ENCODE assay signal across 12 mouse cellular contexts in the genomic region with DNA sequence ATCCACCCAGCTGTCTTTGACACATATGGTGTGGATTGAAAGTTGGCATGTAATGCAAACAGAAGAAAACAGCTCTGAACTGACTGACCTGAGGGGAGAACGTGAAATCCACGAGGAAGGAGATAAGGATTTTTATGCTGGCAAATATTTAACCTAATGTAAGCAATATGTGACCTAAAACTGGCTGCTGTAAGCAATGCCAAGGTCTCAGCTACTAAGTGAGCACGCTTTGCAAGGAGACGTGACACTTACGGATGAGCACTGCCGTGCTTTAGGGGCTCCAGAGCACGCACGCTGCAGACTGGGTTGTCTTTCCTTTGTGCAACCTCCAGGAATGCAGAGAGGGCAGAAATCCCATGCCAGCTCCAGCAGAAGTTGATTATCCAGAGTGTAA. TPM values are rescaled to one million over a fixed set of nuclear protein-coding genes. Genes with fewer than 3 reads are reported as not detected.
DNase-seq lines count a peak whose midpoint lies in the region; ATAC-seq lines count a peak whose summit lies in the region.
"Had no signal": no experiment of that assay in that cellular context is flagged by ENCODE, and none has a peak within 500 bp of the region (broad histone marks: within the 10 kb centered on the region; RNA-seq: fewer than 3 reads in every experiment).

No protein-coding gene starts in this region.

- peak overlapping the region; percentile 19 for H3K4me2 ChIP-seq in heart, embryonic 15.5 days
- H3K4me2 ChIP-seq in neural tube, embryonic 15.5 days, result no peak overlapping the region
- H3K4me2 ChIP-seq in liver, embryonic 16.5 days (ENCODE audit: low read depth, low read length), result peak overlapping the region; percentile 42; the same call in 1 of the 2 replicates

- H3K4me3 ChIP-seq in heart, embryonic 15.5 days, result no peak overlapping the region
- no peak overlapping the region for H3K4me3 ChIP-seq in neural tube, embryonic 15.5 days (replicated peaks)
- no peak overlapping the region for H3K4me3 ChIP-seq in liver, embryonic 16.5 days (ENCODE audit: low read depth, low read length)

- no peaks in the 10 kb centered on the region for H3K27me3 ChIP-seq in heart, embryonic 15.5 days
- no peaks in the 10 kb centered on the region for H3K27me3 ChIP-seq in neural tube, embryonic 15.5 days (replicated peaks)
- H3K27me3 ChIP-seq in liver, embryonic 16.5 days (ENCODE audit: control insufficient read depth, insufficient read depth, low read depth, low read length), result no peaks in the 10 kb centered on the region
- H3K27me3 ChIP-seq: CH12.LX had no signal

- intact Hi-C loops in heart, postnatal 36 days (cut with DNase I), result no loop called here

- no peak overlapping the region for H3K27ac ChIP-seq in heart, embryonic 15.5 days
- no peak overlapping the region for H3K27ac ChIP-seq in neural tube, embryonic 15.5 days (replicated peaks)
- H3K27ac ChIP-seq in liver, embryonic 16.5 days (ENCODE audit: low read length), result peak overlapping the region; percentile 22; the same call in 1 of the 2 replicates

- WGBS in heart, embryonic 15.5 days, result 39% methylated on average over 8 of the region's 8 CpGs
- 54% methylated on average over 8 of the region's 8 CpGs for WGBS in neural tube, embryonic 15.5 days
- WGBS in liver, embryonic 16.5 days (ENCODE audit: insufficient replicate concordance), result 56% methylated on average over 8 of the region's 8 CpGs

- H3K9ac ChIP-seq in heart, embryonic 15.5 days, result no peak overlapping the region
- H3K9ac ChIP-seq in neural tube, embryonic 15.5 days (replicated peaks), result no peak overlapping the region
- no peak overlapping the region for H3K9ac ChIP-seq in liver, embryonic 16.5 days (ENCODE audit: low read depth, low read length)

- no peaks in the 10 kb centered on the region for H3K36me3 ChIP-seq in heart, embryonic 15.5 days
- H3K36me3 ChIP-seq in neural tube, embryonic 15.5 days, result no peaks in the 10 kb centered on the region
- no peaks in the 10 kb centered on the region for H3K36me3 ChIP-seq in liver, embryonic 16.5 days (ENCODE audit: control insufficient read depth, insufficient read depth)

- no peak for ATAC-seq in heart, embryonic 15.5 days (replicated peaks; ENCODE audit: insufficient number of reproducible peaks, insufficient read depth, low FRiP score, low read depth)
- no peak for ATAC-seq in neural tube, embryonic 15.5 days (ENCODE audit: low FRiP score)
- ATAC-seq in liver, embryonic 16.5 days (ENCODE audit: low read depth), result peak; percentile 80

- no peak for DNase-seq in heart, postnatal 36 days
- DNase-seq in neural tube, embryonic 10.5 days (ENCODE audit: extremely low spot score, low spot score), result peak; percentile 19
- no peak for DNase-seq in layer of hippocampus, adult 8-10 months (ENCODE audit: low spot score in 2 of 2)
- DNase-seq in thymus, postnatal 4 days, result no peak
- no peak for DNase-seq in urinary bladder, postnatal 25 days (ENCODE audit: low spot score)
- DNase-seq: kidney, adult 2 months had no signal

- no peaks in the 10 kb centered on the region for H3K9me3 ChIP-seq in heart, embryonic 15.5 days (replicated peaks)
- no peaks in the 10 kb centered on the region for H3K9me3 ChIP-seq in neural tube, embryonic 15.5 days (replicated peaks)
- H3K9me3 ChIP-seq in liver, embryonic 16.5 days (replicated peaks; ENCODE audit: control insufficient read depth, low read length), result no peaks in the 10 kb centered on the region

- H3K4me1 ChIP-seq in heart, embryonic 15.5 days (replicated peaks), result peaks cover 11% of the 10 kb centered on the region
- peaks cover 11% of the 10 kb centered on the region; the same call in 1 of the 2 replicates for H3K4me1 ChIP-seq in neural tube, embryonic 15.5 days
- peaks cover 6% of the 10 kb centered on the region for H3K4me1 ChIP-seq in liver, embryonic 16.5 days (ENCODE audit: control insufficient read depth, low read depth, low read length)

RNA-seq across cellular contexts. Expression of gene Adh6a, which starts 6.8 kb away (rescaled TPM):
- polyA plus RNA-seq in heart, embryonic 15.5 days (2015; fragmentation: Nextera tagmentation; extraction: Ambion mirVana), result not detected in 2 replicates
- not detected for total RNA-seq in heart, postnatal 36 days (2021)
- polyA plus RNA-seq in neural tube, embryonic 15.5 days (2015; fragmentation: Nextera tagmentation; extraction: Ambion mirVana), result 0.12 TPM in 1 of 2 replicates, not detected in the other
- not detected in 2 replicates for polyA plus RNA-seq in liver, embryonic 16.5 days (2015; fragmentation: Nextera tagmentation; extraction: Ambion mirVana)
- not detected for total RNA-seq in layer of hippocampus, adult 8-10 months (2022)
- total RNA-seq: CH12.LX; gastrocnemius, postnatal 4 days; left cerebral cortex, adult 18-20 months had no signal

RNA-seq across cellular contexts. Expression of gene Adh6b, which starts 35.3 kb away (rescaled TPM):
- 1.9 and 2.5 TPM in 2 replicates for polyA plus RNA-seq in heart, embryonic 15.5 days (2015; fragmentation: Nextera tagmentation; extraction: Ambion mirVana)
- total RNA-seq in heart, postnatal 36 days (2021), result 1 to 10 TPM; 1.1 to 1.5 TPM
- polyA plus RNA-seq in neural tube, embryonic 15.5 days (2015; fragmentation: Nextera tagmentation; extraction: Ambion mirVana), result 0.31 and 0.55 TPM in 2 replicates
- polyA plus RNA-seq in liver, embryonic 16.5 days (2015; fragmentation: Nextera tagmentation; extraction: Ambion mirVana), result 0.20 and 0.30 TPM in 2 replicates
- not detected for total RNA-seq in layer of hippocampus, adult 8-10 months (2022)
- total RNA-seq: CH12.LX; left cerebral cortex, adult 18-20 months had no signal

RNA-seq across cellular contexts. Expression of gene Adh1, which starts 45.5 kb away (rescaled TPM):
- polyA plus RNA-seq in heart, embryonic 15.5 days (2015; fragmentation: Nextera tagmentation; extraction: Ambion mirVana), result 27.4 and 59.6 TPM in 2 replicates
- total RNA-seq in heart, postnatal 36 days (2021), result 10 to 100 TPM; 36.9 to 67.4 TPM
- polyA plus RNA-seq in neural tube, embryonic 15.5 days (2015; fragmentation: Nextera tagmentation; extraction: Ambion mirVana), result 3.2 and 6.4 TPM in 2 replicates
- 101 and 138 TPM in 2 replicates for polyA plus RNA-seq in liver, embryonic 16.5 days (2015; fragmentation: Nextera tagmentation; extraction: Ambion mirVana)
- 1 to 10 TPM; 1.1 to 2.1 (median 1.8) TPM for total RNA-seq in layer of hippocampus, adult 8-10 months (2022)
- total RNA-seq: CH12.LX had no signal
